Mouse (Mus musculus) adrenal gland, postnatal 36 days (tissue): ENCODE results near the gene Pfkl. TPM values are rescaled to one million over a fixed set of nuclear protein-coding genes. Genes with fewer than 3 reads are reported as not detected.
A peak's percentile ranks its signal among the peaks of the same experiment; 100 is the strongest.
"Not testable (repeated sequence)": the region's sequence is repeated elsewhere in the genome, so short reads cannot be mapped to it uniquely, and the experiment has no call there.

Experiments used
- DNase-seq, 2 experiments: peaks; one replicate each; pipeline ENCODE4 v3.0.0; 2021; ENCODE audit warnings: mixed read lengths in 1 of 2
- total RNA-seq, 2 experiments: library from RNA; stranded (reverse); gene quantifications; 2 replicates each; pipeline ENCODE4 v1.2.3; 2021

The Pfkl gene
- total RNA-seq, 2 experiments from 2014 or later = 116 to 131 TPM

GRCm38 (mm10) chr10:78012661-78013495 lies 3.0 kb upstream of the Pfkl start:
- DNase-seq = peak in 1 of 2 experiments; percentile 40

GRCm38 (mm10) chr10:78011116-78011515 lies 1.2 kb upstream of the Pfkl start:
- not testable (repeated sequence) for DNase-seq

GRCm38 (mm10) chr10:78010335-78010734 lies 452 bp upstream of the Pfkl start:
- DNase-seq = no peak

- DNase-seq = peak; percentile 98 to 99
Observed at GRCm38 (mm10) chr10:78009184-78009944, 519 bp downstream of the Pfkl start.

- DNase-seq = no peak
Observed at GRCm38 (mm10) chr10:78008169-78008568, 1.7 kb downstream of the Pfkl start.

- DNase-seq = no peak
Observed at GRCm38 (mm10) chr10:78007203-78007602, 2.7 kb downstream of the Pfkl start.

- no peak for DNase-seq
Observed at GRCm38 (mm10) chr10:78005791-78006438, 4.0 kb downstream of the Pfkl start.

- DNase-seq = no peak
Observed at GRCm38 (mm10) chr10:78004479-78005100, 5.3 kb downstream of the Pfkl start.

- DNase-seq = no peak
Observed at GRCm38 (mm10) chr10:78002316-78002715, 7.6 kb downstream of the Pfkl start.

GRCm38 (mm10) chr10:78001796-78002195 lies 8.1 kb downstream of the Pfkl start:
- DNase-seq = no peak

- no peak for DNase-seq
Observed at GRCm38 (mm10) chr10:78000200-78000599, 9.7 kb downstream of the Pfkl start.

GRCm38 (mm10) chr10:77995639-77996038 lies 14.2 kb downstream of the Pfkl start:
- no peak for DNase-seq

- no peak for DNase-seq
Observed at GRCm38 (mm10) chr10:77985775-77986174, 24.1 kb downstream of the Pfkl start.

- peak; percentile 69 to 86 for DNase-seq
Observed at GRCm38 (mm10) chr10:77984660-77985059, 25.2 kb downstream of the Pfkl start.

GRCm38 (mm10) chr10:77978351-77979350 lies 31.2 kb downstream of the Pfkl start, which contains the start of gene 1810043G02Rik:
Gene 1810043G02Rik, plus strand, starts transcription at chr10:77978524.
- peak; percentile 100 for DNase-seq

GRCm38 (mm10) chr10:77976458-77977150 lies 33.3 kb downstream of the Pfkl start:
- DNase-seq = peak; percentile 35 to 73

GRCm38 (mm10) chr10:77975653-77976052 lies 34.2 kb downstream of the Pfkl start:
- no peak for DNase-seq

GRCm38 (mm10) chr10:77974811-77975210 lies 35.1 kb downstream of the Pfkl start:
- no peak for DNase-seq

- no peak for DNase-seq
Observed at GRCm38 (mm10) chr10:77974323-77974722, 35.6 kb downstream of the Pfkl start.
